Mouse (Mus musculus) layer of hippocampus, postnatal 36 days (tissue): ENCODE measurements around the gene Nod1. TPM values are rescaled to one million over a fixed set of nuclear protein-coding genes. Genes with fewer than 3 reads are reported as not detected.
"Not testable (repeated sequence)": the region's sequence is repeated elsewhere in the genome, so short reads cannot be mapped to it uniquely, and the experiment has no call there.

Experiments used
- DNase-seq, 2 experiments: peaks; one replicate each; pipeline ENCODE4 v3.0.0; 2022
- total RNA-seq, 2 experiments: library from RNA; stranded (reverse); gene quantifications; 2 replicates each; pipeline ENCODE4 v1.2.3; 2021

The Nod1 gene
- total RNA-seq, 2 experiments from 2014 or later = 4.0 to 5.1 TPM

DNA sequence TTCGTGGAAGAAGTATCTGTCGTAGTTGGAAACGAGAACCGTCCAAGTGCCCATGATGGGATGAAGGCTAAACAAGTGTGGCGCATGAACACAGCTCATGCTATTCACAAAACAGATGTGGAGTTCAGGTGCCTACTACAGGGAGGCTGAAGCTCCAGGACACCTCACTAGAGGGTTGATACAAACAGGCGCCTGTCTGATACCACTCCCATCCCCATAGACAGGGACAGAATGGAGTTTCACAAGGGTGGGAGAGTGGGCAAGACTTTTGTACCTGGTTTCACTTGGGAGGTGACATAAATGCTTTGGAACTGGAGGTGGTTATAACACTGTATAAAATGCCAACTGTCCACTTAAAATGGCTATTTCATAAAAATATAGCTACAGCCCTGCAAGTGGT, 7.0 kb upstream of the Nod1 start:
- DNase-seq = no peak

DNA sequence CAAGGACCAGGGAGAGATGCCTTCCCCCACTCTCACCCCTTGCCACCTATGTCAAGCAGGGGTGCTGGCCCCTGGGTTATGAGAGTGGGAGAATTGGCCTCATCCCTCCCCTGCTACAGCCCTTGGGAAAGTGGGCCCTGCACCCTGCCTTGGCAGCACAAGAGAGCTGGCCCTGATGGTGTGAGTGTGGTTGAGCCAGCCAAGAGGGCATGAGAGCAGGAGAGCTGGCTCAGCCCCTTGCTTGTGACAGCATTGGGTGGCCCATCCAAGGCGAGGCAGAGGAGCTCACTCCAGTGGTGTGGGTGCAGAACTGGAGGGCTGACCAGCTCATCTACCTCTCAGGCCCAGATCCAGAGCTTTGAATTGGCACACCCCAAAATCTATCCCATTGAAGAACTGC, 3.2 kb upstream of the Nod1 start:
- DNase-seq = no peak

DNA sequence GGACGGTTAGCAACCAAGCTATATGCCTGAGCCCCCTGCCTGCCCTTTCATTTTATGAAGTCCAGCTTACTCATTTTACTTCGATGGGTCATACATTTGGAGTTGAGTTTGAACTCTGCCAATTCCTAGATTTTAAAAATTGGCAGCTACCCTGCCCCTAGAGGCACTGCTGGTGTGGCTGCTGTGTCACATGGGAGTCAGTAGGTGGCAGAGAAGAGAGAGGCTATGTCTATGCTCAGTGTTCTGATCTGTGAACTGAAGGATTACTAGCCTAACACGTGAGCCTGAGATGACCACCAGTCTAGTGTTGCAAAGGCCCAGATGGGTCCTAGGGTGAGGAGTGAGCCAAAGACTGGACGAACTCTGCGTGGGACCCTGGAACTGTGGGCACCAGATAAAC, 2.1 kb upstream of the Nod1 start:
- DNase-seq = no peak

DNA sequence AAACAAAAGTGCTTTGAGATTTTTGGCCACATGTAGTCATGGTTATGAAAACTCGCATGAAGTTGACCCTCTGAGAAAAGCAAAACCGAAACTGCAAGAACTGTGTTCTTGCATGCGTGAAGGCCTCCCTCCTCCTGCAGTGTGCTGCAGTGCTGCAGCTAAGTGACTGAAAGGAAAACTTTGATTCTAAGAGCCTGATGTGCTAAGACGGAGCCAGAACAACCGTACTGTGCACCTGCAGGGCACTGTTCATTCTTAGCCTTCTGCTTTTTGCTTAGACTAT, 458 bp upstream of the Nod1 start:
- no peak for DNase-seq

DNA sequence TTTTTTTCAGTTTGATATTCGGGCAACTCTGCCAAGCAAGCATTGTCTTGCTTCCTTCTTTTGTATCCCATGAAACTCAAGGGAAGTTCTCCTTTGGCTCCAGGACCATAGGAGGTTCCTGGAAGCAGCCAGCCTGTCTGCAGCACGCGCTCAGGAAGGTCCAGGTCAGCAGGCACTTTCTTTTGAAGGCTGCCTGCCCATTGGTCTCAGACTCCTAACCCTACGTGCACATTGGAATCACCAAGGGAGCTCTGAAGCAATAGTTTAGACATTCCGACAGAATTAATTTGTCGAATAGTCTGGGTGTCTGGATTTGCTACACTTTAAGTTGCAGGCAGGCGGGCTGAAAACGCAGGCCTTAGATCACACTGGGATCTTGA, 691 bp downstream of the Nod1 start:
- no peak for DNase-seq

DNA sequence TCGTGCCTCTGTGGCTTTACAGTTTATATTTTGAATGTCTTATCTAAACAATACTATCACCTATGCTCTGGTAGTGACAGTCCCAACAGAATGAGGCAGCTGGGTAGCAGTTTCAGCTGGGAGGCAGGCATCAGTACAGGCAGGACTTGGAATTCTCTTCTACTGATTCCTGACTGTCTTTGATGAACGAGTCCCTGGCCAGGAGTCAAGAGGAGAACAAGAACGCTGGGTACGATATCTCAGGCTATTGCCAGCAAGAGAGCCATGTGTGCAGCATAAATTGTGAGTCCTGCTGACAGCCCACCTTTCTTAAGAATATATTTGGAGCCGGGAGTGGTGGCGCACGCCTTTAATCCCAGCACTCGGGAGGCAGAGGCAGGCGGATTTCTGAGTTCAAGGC, 1.9 kb downstream of the Nod1 start:
- no peak for DNase-seq

DNA sequence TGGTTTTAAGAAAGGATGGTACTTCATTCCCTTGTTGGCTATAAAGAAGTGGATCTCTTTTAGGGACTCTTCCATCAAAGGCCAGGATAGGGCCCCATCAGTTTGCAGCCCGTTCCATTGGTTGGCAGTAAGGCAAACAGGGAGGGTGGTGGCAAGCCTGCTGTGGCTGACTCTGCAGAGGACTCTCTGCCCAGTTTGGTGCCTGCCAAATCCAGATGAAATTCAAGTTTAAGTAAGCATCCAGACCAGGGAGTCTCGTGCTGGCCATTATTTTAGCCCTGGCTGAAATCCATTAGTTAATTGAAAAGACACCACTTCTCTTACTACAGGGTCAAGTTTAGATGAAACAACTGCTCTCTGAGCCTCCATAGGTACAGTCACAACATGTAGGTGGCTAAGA, 2.6 kb downstream of the Nod1 start:
- DNase-seq = no peak

DNA sequence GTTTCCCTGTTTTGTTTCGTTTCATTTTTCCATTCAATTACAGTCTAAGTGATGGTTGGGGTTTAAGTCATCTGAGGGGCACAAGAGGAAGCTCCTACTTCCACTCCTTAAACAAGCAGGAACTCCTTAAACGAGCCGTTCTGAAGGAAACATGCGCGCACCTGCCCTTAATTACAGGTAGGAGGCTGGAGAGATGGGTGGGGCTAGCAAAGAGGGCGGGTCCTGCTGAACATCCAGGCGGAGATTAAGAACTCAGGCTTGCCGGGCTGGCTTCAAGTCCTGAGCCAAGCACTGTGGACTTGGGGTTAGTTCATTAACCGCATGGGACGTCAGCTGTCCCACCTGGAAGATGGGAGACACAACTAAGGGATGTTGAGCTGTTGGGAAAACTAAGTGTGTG, 4.8 kb downstream of the Nod1 start:
- DNase-seq = no peak

DNA sequence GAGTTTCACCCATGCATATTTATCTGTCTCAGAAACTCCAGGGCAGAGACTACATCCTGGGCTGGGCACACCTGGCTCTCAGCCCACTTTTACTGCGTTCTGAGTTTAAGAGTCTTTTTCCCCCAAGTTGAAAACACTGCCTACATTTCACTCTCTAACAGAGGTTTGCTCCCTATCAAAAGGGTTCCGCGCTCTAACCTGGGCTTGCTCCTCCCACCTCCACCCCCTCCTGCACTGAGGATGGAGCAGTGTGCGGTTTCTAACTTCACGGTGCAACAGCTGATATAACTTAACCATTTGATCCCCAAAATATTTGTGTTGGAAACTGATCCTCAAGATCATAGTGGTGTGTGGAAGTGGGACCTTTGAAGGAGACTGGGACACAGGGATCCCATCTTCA, 7.2 kb downstream of the Nod1 start:
- no peak for DNase-seq

DNA sequence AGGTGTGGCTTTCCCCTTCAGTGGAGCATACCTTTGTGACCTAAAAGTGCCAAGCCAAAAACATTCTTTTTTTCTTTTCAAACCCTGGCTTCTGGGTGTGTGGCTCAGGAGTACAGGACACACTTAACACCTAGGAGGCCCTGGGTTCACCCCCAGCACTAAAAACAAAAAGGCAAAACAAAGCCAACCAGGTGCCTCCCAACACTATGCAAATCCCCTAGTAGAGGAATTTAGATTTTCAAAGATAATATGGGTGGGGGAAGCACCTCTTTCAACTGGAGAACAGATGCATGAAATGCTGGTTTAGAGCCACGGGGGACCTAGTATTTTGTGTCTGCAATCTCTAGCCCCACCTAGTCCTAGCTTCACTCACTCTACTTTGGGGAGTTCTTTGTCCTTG, 7.7 kb downstream of the Nod1 start:
- DNase-seq = no peak

DNA sequence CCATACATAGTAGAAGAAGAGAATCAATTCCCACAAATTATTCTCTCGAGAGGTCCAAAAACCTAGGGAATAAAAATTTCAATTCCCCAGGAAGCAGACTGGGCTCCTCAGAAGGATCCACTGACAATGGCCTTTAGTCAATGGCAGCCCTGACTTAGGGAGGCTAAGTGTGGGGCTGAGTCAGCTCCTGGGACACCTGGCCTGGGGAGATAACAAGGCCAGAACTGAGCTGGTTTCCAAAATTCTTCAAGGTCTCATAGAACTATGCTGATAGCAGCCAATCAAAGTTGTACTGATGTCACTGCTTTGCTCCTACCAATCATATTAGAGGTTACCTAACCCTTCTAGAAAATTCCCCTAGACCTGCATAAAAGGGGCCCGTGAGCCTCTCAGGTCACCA, 8.8 kb downstream of the Nod1 start:
- no peak for DNase-seq

DNA sequence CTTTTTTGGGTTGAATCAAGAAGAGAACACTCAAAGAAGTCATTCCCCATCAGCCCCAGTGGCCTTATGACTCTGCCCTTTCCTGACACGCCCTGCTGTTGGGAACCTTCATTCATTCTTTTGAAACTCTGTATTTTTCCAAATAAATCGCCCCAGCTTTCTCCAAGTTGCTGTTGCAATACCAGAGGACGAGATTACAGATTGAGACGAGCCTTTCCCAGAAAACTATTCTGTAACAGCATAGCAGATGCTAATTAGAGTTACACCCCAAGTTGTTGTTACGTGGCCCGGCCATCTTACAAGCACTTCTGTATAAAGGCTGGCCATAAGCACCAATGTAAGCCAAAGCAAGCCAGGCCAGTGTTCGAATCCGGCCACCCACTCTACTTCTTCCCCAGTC, 14.8 kb downstream of the Nod1 start:
- DNase-seq = no peak

DNA sequence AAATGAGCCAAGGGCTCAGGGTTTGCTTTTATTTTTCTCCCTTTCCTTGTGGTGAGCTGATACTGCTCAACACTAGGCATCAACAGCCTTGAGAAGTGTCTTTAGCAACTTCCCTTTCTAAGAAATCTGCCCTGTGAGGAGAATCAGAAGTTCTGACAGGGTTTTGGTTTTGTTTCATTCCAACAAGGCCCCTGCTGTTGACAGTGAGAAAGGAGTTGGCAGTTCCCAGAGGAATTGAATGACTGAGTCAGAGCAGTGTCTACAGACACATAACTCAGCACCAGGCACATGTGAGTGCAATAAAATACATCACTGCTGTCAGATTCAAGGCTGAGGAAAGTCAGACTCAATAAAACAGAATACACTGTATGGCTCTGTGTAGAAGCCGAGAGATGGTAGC, 16.0 kb downstream of the Nod1 start:
- DNase-seq = no peak

DNA sequence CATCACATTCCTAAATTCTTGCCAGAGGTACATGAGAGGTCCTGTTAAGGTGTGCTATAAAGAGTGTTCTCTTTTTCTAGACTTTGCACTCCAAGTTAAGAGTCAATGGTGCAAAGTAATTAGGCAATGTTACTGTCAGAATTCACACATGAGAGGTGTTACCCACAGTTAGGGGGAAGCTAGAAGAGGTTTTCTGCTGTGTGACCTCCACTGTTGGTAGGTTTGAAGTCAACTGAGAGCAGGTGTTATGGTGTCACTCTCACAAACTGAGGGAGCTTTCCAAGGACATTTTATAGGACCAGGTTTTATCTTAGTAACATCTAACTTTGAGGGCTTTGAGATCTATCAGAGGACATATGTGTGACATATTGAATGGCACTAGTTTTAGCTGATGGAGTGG, 16.5 kb downstream of the Nod1 start:
- DNase-seq = no peak

DNA sequence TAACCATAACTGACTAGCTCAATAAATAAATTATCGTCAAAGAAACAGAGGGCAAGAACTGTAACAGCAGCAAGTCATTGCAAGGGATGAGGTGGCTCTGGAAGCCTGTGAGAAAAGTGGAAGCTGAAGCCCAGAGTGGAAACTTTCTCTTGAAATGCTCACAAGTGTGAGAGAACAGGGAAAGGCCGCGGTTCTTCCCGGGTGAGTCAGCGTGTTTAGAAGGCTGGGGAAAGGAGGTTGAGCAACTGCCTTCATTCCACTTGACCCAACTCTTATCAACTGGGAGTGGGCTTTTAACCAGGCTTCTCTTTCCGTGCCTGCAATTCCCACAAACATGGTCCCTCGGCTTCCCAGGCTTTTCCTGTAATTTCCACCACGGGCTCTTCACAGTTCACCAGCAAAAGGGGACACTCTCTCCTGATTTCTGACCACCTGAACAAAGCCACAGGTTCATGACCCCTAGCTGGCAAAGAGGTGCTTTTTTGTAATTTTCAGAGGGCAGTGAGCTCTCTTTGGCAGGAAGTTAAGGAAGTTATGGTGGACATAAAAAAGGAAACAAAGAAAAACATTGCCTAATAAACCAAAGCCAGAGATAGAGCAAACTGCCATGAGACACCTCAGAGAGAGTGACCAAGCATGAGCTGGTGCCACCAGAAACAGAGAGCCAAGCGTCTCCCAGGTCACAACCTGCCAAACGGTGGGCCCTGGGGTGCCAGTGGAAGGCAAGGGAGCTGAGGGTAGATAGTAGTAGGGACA, 17.6 kb downstream of the Nod1 start:
- no peak for DNase-seq

DNA sequence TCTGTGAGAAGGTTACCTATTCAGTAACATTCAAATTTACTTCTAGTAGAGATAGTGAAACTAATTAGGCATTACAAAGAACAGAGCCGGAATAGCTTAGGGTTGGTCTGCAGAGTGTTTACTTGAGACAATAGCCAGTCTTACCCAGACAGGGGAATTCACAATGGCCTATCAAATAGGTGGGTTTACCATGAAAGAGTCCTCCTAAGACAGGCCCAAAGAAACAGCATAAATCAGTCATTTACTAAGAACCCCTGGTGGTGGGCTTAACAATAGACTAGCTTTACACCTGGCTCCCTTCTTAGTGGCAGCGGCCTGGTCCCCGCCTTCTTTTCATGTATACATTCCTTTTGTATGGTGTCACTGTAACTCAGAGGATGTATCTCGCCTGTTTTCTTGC, 19.0 kb downstream of the Nod1 start:
- DNase-seq = not testable (repeated sequence)

DNA sequence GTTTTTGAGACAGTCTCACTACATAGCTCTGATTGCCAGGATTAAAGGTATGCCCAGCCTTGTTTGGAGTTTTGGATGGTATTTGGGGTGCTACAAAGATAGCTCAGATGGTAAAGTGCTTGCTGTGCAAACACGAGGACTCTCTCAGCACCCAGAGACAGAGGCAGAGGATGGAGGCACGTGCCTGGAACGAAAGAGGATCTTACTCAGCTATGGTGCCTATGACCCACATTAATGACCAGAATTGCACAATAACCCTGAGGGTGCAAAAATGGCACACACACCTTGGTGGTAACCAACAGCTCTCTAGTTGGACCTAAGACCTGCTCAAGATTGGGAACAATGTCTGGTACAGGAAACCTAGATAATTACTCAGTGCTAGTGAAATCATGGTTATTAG, 19.9 kb downstream of the Nod1 start:
- no peak for DNase-seq

DNA sequence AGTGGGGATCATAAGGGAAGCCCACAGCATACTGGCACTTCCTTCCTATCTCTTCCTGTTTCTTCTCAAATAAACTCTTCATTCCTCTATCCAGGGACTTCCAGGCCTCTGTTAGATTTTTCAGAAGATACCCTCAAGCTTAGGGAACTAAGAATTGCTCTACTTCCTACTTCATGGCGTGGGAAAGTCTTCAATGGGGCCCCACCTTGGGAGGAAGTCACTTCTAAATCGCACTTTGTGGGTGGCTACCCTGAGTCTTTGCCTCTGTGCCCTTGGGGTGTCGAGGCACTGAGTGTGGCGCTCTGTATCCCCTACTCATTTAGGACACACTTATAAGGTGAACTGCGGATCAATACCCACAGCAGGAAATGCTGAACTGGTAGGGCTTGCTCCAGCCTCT, 23.7 kb downstream of the Nod1 start:
- no peak for DNase-seq

DNA sequence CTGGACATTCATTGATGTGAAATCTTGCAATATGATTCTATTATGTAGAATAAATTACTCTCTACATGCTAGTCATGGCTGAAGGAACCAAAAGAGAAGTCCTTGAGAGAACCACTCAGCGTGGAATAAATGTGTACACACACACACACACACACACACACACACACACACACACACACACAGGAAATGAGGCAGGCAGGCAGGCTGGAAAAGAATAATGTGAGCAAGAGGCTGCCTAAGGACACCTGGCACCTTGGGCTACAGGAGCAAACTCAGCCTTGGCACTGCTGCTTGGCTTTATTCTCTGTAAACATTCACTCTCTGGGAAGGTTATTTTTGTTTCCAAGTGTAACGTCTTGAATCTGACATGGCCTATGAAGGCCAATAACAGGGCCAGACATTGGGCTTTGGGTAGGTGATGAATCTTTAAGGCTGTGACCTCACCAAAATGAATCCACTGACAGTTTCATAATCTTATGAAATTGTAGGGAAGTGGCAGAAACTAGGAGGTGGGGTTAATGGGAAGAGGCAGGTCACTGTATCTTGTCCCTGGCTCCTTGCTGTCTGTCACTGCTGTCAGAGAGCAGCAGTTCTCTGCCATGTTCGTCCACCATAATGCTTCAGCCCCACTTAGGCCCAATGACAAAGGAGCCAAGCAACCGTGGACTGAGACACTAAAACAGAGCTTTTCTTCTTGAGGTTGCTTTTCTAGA, 26.0 kb downstream of the Nod1 start:
- no peak for DNase-seq

DNA sequence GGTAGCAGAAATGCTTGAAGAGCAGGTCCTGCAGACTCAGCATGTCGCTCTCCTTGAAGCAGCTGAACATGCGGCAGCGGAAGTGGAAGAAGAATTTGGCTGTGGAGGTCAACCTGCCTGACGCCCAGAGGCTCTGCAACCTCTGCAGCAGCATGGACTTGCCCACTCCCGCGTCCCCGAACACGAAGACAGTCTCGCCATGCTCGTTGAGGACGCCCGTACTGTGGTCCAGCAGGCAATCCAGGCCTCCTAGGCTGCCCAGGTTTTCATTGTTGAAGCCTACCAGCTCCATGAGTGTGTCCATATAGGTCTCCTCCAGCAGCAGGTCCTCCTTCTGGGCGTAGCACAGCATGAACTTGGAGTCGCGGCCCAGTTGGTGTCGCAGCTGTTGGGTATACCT, 27.9 kb downstream of the Nod1 start:
- no peak for DNase-seq

DNA sequence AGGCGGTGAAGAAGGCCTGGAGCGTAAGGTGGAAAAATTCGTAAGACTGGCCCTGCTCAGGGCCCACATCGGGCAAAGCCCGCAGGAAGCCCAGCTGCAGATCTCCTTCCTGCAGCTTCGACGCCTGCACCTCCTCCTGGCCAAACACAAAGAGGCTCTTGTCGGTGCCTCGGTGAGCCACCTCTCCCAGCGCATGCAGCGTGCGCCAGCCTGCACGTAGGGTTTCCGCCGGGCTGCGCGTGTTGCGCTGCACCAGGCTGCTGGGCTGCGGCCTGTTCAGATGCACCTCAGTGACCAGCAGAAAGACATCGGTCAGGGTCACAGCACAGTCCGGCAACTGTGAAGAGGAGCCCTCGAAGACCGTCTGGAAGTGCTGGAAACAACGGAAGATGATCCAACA, 28.7 kb downstream of the Nod1 start:
- no peak for DNase-seq

DNA sequence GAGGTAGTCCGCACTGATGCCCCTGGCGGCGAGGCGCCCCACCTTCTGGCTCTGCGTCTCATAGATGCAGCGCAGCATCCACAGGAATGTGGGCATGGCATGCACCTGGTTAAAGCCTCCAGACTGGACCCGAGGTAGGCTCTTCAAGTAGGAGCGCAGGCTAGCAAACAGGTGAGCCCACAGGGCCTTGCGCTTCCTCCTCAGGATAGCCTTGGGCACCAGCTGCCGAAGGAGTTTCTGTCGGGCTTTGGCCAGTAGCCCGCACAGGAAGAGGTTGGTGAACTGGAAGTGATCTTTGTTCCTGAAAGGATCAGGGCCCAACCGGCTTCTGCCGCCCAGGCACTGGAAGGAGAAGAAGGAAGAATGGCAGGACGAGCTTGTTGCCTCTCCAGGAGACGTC, 29.1 kb downstream of the Nod1 start:
- DNase-seq = no peak

DNA sequence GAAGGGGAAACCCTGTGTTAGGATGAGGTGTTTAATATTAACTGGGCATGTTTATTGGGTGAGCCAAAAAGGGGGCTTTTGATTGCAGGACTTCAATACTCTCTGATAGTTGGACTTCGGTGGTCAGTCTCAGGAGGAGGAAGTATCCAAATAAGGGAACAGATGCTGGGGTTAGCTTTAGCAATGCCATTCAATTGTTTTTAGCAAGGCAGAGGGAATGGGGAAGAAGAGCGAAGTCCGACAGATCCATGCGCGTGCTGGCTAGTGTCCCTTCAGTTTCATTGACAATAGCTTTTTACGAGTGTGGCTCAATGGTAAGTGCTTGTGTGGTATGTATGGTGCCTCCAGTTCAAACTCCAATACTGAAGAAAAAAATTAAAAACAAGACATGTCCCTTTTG, 31.3 kb downstream of the Nod1 start:
- no peak for DNase-seq

DNA sequence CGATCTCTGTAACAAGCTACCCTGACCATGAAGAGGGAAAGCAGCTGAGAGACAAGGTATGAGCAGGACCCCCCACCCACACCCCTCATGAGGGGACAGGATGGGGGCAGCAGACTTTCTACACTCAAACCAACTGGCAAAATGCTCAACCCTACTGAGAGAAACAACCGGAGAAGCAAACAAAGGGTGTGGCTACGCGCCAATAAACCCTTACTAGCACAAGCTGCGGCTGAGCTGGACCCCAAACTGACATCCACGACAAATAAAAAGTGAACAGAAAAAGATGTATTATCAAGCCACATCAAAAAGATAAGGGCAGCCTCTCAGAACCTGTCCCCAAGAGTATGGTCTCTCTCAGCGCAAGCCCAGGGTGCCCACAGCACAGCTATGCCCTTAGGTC, 32.3 kb downstream of the Nod1 start:
- no peak for DNase-seq

DNA sequence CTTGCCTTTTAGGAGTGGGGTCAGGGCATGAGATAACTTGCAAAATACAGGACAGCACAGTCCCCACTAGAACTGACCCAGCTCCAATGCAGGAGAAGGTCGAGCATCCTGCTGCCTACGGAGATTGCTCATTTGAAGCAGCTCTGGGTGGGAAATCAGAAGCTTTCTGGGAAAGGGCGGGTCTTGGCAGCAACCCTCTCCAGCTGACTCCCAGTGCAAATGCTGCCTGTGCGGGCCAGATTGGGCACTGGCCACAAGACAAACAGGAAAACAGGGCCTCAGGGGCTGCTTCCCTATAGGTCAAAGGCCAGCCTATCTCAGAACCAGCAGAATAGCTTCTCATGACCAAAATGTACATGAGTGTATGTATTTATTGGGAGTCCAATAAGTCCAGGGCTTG, 32.8 kb downstream of the Nod1 start:
- DNase-seq = no peak
